Mouse (Mus musculus): Measurements from ENCODE around the gene Faap20.

Faap20 gene

GRCm38 (mm10) chr4:155288586-155288985 lies 39.0 kb downstream of the Faap20 start:
- no peak for DNase-seq

DNA sequence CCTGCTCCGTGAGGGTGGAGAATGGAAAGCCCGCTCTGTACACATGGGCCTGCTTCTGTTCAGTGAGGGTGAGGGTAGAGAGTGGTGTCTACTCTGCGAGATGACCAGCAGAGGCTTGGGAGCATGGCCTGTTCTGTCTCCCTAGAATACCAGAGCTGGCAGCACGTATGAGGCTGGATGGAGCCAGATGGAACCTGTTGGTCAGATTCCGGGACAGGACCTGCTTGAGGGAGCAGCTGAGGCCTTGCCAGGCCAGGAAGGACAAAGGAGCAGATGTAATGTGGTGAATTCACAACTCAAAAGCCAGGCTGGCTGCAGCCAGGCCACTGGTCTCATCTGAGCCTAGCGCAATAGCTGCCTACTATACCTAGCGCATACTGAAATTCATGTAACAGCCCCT lies 40.4 kb downstream of the Faap20 start:
- DNase-seq: peak; percentile 50 to 57

GRCm38 (mm10) chr4:155292863-155293262 lies 43.3 kb downstream of the Faap20 start:
- DNase-seq: no peak

DNA sequence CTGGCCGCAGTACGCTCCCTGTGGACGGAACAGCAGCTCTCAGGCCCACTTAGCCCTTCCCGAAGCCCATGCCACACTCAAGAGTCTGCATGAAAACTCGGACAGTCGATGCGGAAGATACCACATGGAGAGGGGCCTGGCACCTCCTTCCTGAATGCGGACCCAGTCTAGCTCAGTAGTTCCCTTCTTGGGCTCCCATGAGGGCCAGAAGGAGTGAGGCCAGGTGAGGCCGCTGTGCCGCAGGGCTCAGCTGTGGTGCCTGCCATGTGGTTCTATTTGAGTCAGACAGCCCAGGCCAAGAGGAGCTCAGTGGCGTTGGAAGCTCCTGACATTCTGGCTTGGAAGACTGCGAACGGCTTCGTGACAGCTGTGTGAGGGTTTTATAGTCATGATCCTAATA lies 44.8 kb downstream of the Faap20 start:
- DNase-seq: no peak

- DNase-seq: peak in 1 of 2 experiments; percentile 30
Measured at GRCm38 (mm10) chr4:155295026-155295590, 45.5 kb downstream of the Faap20 start.

DNA sequence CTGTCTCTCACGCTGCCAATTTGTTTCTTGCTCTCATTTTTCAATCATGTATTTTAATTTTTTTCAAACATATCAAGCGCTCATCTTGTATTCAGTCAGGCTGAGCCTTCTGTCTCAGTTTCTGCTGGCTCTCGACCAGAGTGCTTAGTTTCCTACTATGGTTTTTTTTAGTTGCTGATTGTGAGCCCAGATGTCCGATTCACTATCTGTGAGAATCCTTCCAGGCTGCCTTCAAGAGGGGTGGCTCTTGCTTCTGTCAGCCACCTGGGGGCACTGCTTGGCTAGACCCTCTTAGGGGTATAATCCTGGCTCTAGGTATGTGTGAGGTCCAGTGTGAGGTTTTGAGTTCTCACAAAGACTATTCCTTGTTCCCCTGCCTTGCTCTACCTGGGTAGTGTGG lies 46.4 kb downstream of the Faap20 start:
- DNase-seq: no peak

GRCm38 (mm10) chr4:155297057-155297456 lies 47.5 kb downstream of the Faap20 start:
- DNase-seq: peak in 1 of 2 experiments; percentile 74

- no peak for DNase-seq
Measured at GRCm38 (mm10) chr4:155298826-155299225, 49.2 kb downstream of the Faap20 start.

DNA sequence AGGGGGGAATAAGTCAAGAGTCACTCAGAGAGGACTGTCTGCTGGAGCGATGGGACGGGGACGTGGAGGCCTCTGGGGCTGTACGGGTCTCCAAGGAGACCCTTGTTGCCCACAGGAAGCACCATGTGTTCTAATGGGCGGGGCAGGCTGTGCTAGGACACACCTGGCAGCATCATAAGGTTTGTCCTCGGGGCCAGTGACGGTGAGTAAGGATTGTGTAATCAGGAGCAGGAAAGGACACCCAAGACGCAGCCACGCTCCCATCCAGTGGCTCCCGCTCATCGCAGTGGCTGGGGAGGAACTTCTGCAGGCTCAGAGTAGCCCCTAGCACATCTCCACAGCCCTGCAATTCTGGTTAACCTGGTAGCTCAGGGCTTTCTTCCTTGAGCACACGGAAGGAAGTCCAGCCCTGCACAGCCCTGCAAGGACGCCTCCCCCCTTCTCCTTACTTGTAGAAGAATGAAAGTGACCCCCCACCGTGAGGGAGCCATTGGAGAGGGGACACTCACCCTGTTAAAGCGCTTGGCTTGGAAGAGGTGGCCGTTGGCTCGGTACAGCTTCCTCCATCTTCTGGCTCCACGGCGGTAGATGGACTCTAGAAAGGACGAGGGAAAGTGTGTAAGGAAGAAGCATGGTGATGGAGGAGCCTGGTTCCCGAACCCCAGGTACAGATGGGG lies 51.0 kb downstream of the Faap20 start:
- DNase-seq: no peak

GRCm38 (mm10) chr4:155301098-155301447 lies 51.5 kb downstream of the Faap20 start:
- no peak for DNase-seq

- no peak for DNase-seq
Measured at GRCm38 (mm10) chr4:155301965-155302364, 52.4 kb downstream of the Faap20 start.

DNA sequence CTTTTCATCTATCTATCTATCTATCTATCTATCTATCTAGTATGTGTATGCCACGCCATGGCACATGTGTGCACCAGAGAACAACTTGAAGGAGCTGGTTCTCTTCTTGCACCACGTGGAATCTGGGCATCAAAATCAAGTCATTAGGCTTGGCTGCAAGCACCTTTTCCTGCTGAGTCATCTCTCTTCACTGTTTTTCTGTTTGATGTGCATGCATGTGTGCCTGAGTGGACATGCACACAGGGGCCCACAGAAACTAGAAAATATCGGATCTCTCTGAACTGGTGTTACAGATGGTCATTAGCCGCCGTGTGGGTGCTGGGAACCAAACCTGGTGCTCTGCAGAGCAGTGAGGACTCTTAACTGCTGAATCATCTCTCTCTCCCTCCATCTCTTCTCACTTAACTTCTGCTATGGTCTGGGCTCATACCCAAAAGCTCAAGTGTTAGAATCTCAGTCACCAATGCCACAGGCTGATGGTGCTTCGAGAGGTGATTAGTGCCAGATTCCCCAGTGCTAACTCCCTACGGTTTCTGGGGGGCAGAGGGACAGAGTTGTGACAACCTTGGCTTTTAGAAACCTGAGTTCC lies 55.0 kb downstream of the Faap20 start:
- no peak for DNase-seq

- no peak for DNase-seq
Measured at GRCm38 (mm10) chr4:155305531-155306031, 56.0 kb downstream of the Faap20 start.

All from kidney, postnatal 36 days (tissue).